Comparison of ENCODE assay signal across 9 mouse cellular contexts in genomic region chr2:153298863-153299262, GRCm38 (mm10). TPM values are rescaled to one million over a fixed set of nuclear protein-coding genes. Genes with fewer than 3 reads are reported as not detected.
DNase-seq lines count a peak whose midpoint lies in the region; ATAC-seq lines count a peak whose summit lies in the region.
"Had no signal": no experiment of that assay in that cellular context is flagged by ENCODE, and none has a peak within 500 bp of the region (broad histone marks: within the 10 kb centered on the region; RNA-seq: fewer than 3 reads in every experiment).

No protein-coding gene starts in this region.

- ATAC-seq in kidney, embryonic 16.5 days (ENCODE audit: low FRiP score, low TSS enrichment), result 0 out of 2 replicates have a peak, but pooled peaks have one; percentile 62
- no peak for ATAC-seq in midbrain, embryonic 15.5 days (replicated peaks)

- no peak overlapping the region for H3K4me3 ChIP-seq in heart, embryonic 10.5 days
- H3K4me3 ChIP-seq in kidney, embryonic 16.5 days (ENCODE audit: low read length), result no peak overlapping the region
- H3K4me3 ChIP-seq in midbrain, embryonic 15.5 days, result no peak overlapping the region

- no peak overlapping the region for H3K4me2 ChIP-seq in kidney, embryonic 16.5 days (replicated peaks; ENCODE audit: low read depth, low read length)
- no peak overlapping the region for H3K4me2 ChIP-seq in midbrain, embryonic 15.5 days

- H3K9me3 ChIP-seq in heart, embryonic 10.5 days, result no peaks in the 10 kb centered on the region
- H3K9me3 ChIP-seq in kidney, embryonic 16.5 days (ENCODE audit: low read length), result no peaks in the 10 kb centered on the region
- no peaks in the 10 kb centered on the region for H3K9me3 ChIP-seq in midbrain, embryonic 15.5 days

- H3K4me1 ChIP-seq in heart, embryonic 10.5 days, result no peaks in the 10 kb centered on the region
- peaks cover 12% of the 10 kb centered on the region for H3K4me1 ChIP-seq in kidney, embryonic 16.5 days (ENCODE audit: insufficient read depth, low read length)
- H3K4me1 ChIP-seq in midbrain, embryonic 15.5 days, result 0 out of 2 replicates have a peak, but pooled peaks cover 6% of the 10 kb centered on the region

- intact Hi-C loops in gastrocnemius, postnatal 36 days (cut with DNase I), result no loop called here

- peak; percentile 95 for DNase-seq in heart, adult 11 months
- DNase-seq in heart, embryonic 10.5 days (ENCODE audit: low spot score), result no peak
- peak; percentile 22 for DNase-seq in ovary, postnatal 36 days (ENCODE audit: low spot score)
- no peak for DNase-seq in ovary, postnatal 14 days (ENCODE audit: low spot score)
- DNase-seq in splenic B cell, adult 2 months (ENCODE audit: low read depth, low spot score), result peak; percentile 53
- DNase-seq in gastrocnemius, postnatal 36 days, result no peak
- DNase-seq: thymus, adult 2 months had no signal

- no peaks in the 10 kb centered on the region for H3K36me3 ChIP-seq in heart, embryonic 10.5 days
- no peaks in the 10 kb centered on the region for H3K36me3 ChIP-seq in kidney, embryonic 16.5 days (ENCODE audit: insufficient read depth, low read length)
- H3K36me3 ChIP-seq in splenic B cell, adult 2 months (ENCODE audit: control insufficient read depth, insufficient read depth, low read length, poor library complexity, severe bottlenecking), result no peaks in the 10 kb centered on the region; the same call in 1 of the 2 replicates
- H3K36me3 ChIP-seq in midbrain, embryonic 15.5 days (replicated peaks), result no peaks in the 10 kb centered on the region

- no peaks in the 10 kb centered on the region for H3K27me3 ChIP-seq in heart, embryonic 10.5 days (ENCODE audit: insufficient read depth, poor library complexity, severe bottlenecking)
- no peaks in the 10 kb centered on the region for H3K27me3 ChIP-seq in kidney, embryonic 16.5 days (ENCODE audit: insufficient read depth, low read length)
- H3K27me3 ChIP-seq in splenic B cell, adult 2 months (ENCODE audit: control insufficient read depth, insufficient read depth, low read length, poor library complexity, severe bottlenecking), result no peaks in the 10 kb centered on the region
- H3K27me3 ChIP-seq in midbrain, embryonic 15.5 days (replicated peaks), result no peaks in the 10 kb centered on the region

- no peak overlapping the region for H3K27ac ChIP-seq in heart, embryonic 10.5 days
- peak overlapping the region; percentile 48; the same call in 1 of the 2 replicates for H3K27ac ChIP-seq in kidney, embryonic 16.5 days (ENCODE audit: low read length)
- no peak overlapping the region for H3K27ac ChIP-seq in midbrain, embryonic 15.5 days

- 74% methylated on average over 4 of the region's 4 CpGs for WGBS in heart, embryonic 10.5 days
- 43% methylated on average over 4 of the region's 4 CpGs for WGBS in kidney, embryonic 16.5 days
- 84% methylated on average over 4 of the region's 4 CpGs for WGBS in midbrain, embryonic 15.5 days

- no peak overlapping the region for H3K9ac ChIP-seq in kidney, embryonic 16.5 days (replicated peaks; ENCODE audit: low read length)
- H3K9ac ChIP-seq in midbrain, embryonic 15.5 days, result no peak overlapping the region

RNA-seq across cellular contexts. Expression of gene Kif3b, which starts 7.7 kb away (rescaled TPM):
- polyA plus RNA-seq in heart, embryonic 10.5 days (2016; fragmentation: Nextera tagmentation; extraction: Ambion mirVana), result 4.1 and 4.4 TPM in 2 replicates
- 8.9 TPM in 2 replicates for polyA plus RNA-seq in kidney, embryonic 16.5 days (2015; fragmentation: Nextera tagmentation; extraction: Ambion mirVana)
- total RNA-seq in gastrocnemius, postnatal 36 days (2021), result 1 to 10 TPM; 2.8 to 3.5 TPM
- 24.6 and 24.7 TPM in 2 replicates for polyA plus RNA-seq in midbrain, embryonic 15.5 days (2015; fragmentation: Nextera tagmentation; extraction: Ambion mirVana)

RNA-seq across cellular contexts. Expression of gene Asxl1, which starts 46.8 kb away (rescaled TPM):
- polyA plus RNA-seq in heart, embryonic 10.5 days (2016; fragmentation: Nextera tagmentation; extraction: Ambion mirVana), result 9.2 and 9.6 TPM in 2 replicates
- 11.6 and 11.7 TPM in 2 replicates for polyA plus RNA-seq in kidney, embryonic 16.5 days (2015; fragmentation: Nextera tagmentation; extraction: Ambion mirVana)
- total RNA-seq in gastrocnemius, postnatal 36 days (2021), result 10 to 100 TPM in 1 of 2 experiments, 1 to 10 TPM in 1; 7.2 to 10.8 TPM
- polyA plus RNA-seq in midbrain, embryonic 15.5 days (2015; fragmentation: Nextera tagmentation; extraction: Ambion mirVana), result 13.7 and 14.9 TPM in 2 replicates

RNA-seq across cellular contexts. Expression of gene Pofut1, which starts 57.5 kb away (rescaled TPM):
- polyA plus RNA-seq in heart, embryonic 10.5 days (2016; fragmentation: Nextera tagmentation; extraction: Ambion mirVana), result 4.4 and 6.1 TPM in 2 replicates
- 6.5 and 6.9 TPM in 2 replicates for polyA plus RNA-seq in kidney, embryonic 16.5 days (2015; fragmentation: Nextera tagmentation; extraction: Ambion mirVana)
- total RNA-seq in gastrocnemius, postnatal 36 days (2021), result 1 to 10 TPM; 9.5 to 9.9 TPM
- polyA plus RNA-seq in midbrain, embryonic 15.5 days (2015; fragmentation: Nextera tagmentation; extraction: Ambion mirVana), result 5.2 and 6.2 TPM in 2 replicates

RNA-seq across cellular contexts. Expression of gene Plagl2, which starts 57.6 kb away (rescaled TPM):
- 22.4 and 22.8 TPM in 2 replicates for polyA plus RNA-seq in heart, embryonic 10.5 days (2016; fragmentation: Nextera tagmentation; extraction: Ambion mirVana)
- polyA plus RNA-seq in kidney, embryonic 16.5 days (2015; fragmentation: Nextera tagmentation; extraction: Ambion mirVana), result 14.0 and 17.3 TPM in 2 replicates
- 1 to 10 TPM; 2.2 to 3.2 TPM for total RNA-seq in gastrocnemius, postnatal 36 days (2021)
- 6.5 and 7.4 TPM in 2 replicates for polyA plus RNA-seq in midbrain, embryonic 15.5 days (2015; fragmentation: Nextera tagmentation; extraction: Ambion mirVana)

Comparison
In these comparisons a context has a peak if more than half of its experiments do, and no peak if none do; other contexts are left out.
1. DNase-seq: peak in heart, adult 11 months (single experiment), ovary, postnatal 36 days (single experiment) and splenic B cell, adult 2 months (single experiment); none in heart, embryonic 10.5 days (single experiment), ovary, postnatal 14 days (single experiment) and gastrocnemius, postnatal 36 days (0 of 2).